Mouse (Mus musculus): Measurements from ENCODE around the gene Sptbn1.
"Not testable (repeated sequence)": the region's sequence is repeated elsewhere in the genome, so short reads cannot be mapped to it uniquely, and the experiment has no call there.

Gene Sptbn1

DNA sequence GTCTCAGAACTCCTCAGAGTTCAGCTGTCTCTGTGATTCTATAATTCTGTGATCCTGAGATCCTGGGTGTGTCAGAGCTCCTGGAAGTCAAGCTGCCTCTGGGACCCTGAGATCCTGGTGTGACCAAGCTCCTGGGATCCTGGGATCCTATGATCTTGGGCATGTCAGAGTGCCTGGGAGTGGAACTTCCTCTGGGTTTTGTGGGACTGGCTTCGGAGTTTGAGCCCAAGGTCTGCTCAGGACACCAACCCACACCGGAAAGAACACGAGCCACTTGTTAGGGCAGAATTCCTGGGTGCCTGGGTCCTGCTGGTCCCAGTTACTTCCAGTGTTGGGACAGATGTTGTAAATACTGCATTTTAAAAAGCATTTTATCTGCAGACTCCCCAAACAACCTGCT lies 12.8 kb downstream of the Sptbn1 start:
- not testable (repeated sequence) for DNase-seq

DNA sequence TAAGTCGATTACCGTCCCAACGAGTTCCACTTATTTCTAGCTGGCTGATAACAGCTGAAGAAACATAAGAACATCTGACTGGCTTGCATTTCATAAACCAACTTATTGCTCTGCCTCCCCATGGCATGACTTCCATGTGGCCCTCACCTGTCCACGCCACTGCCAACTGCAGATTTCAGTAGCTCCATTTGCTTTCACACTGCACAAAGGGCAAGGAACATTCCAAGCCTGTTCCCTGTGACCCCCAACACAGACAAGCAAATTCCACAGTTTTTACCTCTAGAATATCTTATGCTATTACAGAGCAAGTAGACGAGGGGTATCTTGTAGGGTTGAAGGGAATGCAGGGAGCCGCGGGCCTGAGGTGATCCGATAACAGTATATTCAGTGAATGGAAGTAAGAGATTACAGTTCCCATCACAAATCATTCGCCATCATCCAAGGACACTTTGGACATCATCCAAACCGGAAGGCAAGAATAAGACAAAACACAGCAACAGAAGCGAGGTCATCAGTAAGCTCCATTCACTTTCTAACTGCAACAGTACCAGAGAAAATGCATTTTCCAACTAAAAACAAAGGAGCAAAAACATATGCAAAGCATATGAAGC lies 16.6 kb downstream of the Sptbn1 start:
- no peak for DNase-seq

DNA sequence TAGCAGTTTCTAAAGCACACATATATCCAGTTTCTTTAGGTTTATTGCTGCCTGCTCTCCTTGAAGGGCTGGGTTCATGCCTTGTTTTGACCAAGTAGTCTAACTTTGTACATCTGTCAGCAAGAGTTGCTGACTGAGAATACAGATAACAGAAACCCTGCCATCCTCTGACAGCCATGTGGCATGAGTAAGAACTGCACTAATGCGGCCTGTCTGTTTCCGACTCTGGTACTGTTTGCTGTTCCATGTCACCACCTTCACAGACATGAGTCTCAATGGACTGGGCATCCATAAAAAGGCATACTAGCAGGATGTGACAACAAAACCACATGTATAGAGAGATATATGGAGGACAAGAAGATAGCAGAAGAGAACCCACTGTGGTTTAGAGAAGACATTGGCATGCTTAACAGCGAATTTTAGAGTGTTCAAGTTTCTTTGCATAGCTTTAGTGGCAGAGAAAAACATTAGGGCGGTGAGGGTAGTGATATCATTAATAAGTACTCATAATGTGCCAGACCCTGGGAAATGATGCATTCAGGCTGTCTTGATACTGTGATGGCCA lies 18.4 kb downstream of the Sptbn1 start:
- no peak for DNase-seq

DNA sequence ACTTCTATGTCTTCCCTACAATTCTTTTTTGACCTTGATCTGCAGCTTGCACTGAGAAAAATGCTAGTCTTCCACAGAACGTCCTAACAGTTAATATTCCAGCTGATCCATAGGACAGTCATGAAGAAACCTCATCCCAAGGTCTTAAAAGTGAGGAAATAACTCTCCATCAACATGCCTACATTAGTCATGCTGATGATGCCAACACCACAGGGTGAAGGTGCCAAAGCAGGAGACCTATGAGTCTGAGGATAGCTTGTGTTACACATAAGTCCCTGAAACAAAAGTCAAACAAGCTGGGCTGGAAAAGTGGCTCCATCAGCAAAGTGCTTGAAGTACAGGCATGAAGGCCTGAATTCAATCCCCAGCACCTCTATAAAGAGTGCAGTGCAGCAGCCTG lies 20.9 kb downstream of the Sptbn1 start:
- no peak for DNase-seq

DNA sequence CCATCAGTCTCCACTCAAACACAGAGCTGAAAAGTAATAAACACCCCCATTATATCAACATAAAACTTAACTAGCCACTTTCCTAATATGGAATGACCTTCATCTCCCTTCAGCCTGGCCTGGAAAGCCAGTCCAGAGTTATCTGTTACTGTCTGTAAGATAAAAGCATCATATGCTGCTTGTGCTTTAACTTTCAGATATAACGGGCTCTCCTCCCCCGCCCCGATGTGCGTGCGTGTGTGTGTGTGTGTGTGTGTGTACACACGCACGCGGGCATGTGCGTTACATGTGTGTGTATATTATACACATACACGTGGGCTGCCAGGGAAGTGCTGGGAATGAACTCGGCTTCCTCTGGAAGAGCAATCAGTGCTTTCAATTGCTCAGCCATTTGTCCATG lies 21.8 kb downstream of the Sptbn1 start:
- no peak for DNase-seq

DNA sequence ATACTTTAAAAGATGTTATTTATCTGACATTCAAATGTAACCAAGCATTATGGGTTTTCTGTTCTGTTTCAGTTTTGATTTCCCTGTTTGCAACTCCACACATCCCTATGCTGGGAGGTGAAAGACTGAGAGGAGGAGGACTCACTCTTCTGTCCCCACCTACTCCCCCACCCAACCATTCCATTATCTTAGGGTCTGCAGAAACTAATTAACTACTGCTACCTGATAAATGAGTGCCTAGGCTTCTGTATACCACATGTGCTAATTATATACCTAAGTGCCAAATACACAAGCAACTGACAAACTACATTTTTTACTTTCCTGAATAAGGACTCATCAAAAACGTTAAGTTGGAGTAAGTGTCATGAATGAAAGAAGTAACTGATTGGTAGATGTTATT lies 23.8 kb downstream of the Sptbn1 start:
- no peak for DNase-seq

DNA sequence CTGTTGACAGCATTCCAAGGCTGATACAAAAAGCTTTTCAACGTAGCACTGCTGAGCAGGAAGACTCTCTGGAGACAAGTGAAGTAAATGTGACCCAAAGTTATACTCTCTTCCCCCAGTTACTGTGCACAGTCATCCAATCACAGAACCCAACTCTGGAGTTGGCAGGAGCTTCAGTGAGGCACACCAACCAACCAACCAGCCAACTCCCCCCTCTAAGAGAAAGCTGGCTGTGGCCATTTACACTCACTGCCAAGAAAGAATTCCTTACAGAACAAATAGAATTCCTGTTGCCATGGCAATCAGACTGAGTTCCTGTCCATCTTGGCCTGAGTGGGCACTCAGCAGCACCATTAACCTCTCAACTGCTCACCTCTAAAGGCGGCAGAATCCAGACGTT lies 24.4 kb downstream of the Sptbn1 start:
- no peak for DNase-seq

DNA sequence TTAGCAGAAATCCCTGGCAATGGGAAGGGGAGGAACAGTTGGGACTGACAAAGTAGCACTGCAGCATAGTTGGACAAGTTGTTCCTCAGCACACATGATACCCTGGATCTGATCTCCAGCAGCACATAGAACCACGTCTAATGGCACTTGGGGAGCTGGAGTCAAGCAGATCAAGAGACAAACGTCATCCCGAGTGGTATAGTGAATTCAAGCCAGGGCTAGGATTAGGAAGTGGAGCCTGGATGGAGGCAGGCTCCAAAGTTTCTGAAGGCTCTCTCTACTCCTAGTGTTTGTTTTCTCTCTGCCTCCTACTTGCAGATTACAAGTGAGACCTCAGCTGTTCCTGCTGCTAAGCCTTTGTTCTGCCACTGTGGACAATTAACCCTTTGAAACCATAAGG lies 27.1 kb downstream of the Sptbn1 start:
- DNase-seq, result no peak

DNA sequence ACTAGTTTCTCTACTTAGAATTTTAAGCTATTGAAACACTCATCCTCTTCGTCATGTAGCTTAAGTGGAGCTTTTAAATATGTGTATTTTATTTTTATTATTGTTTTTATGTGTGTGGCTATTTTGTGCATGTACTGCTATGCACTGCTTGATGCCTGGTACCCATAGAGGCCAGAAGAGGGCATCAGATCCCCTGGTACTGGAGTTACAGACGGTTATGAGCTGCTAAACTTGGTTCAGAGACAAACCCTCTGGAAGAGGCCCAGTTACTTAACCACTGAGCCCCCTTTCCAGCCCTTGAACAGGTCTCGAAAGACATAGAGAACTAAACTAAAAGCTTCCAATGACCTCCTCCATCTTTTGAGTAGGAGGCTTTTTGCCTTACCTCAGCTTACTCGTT lies 30.0 kb downstream of the Sptbn1 start:
- DNase-seq, result peak; percentile 52

DNA sequence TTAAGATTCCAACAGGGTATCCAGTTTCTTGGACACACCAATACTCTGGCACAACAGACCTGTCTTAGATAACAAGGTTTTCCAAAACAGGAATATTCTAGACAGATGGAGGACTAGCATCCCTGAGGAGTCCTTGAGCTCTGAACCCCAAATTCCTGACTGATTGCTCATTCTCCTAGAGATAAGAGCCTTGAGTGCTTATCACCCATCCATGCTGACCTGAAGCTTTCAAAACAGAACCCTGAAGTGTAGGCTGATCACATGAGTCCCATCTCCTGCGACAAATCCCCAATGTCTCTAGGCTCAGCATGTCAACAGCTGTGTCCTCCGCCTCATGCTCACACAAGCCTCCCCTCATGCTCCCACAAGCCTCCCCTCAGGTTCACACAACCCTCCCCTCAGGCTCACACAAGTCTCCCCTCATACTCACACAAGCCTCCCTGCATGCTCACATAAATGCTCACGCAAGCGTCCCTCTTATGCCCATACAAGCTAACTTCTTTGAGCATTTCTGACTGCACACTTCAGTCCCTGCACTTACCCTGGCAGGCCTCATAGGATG lies 31.2 kb downstream of the Sptbn1 start:
- no peak for DNase-seq

DNA sequence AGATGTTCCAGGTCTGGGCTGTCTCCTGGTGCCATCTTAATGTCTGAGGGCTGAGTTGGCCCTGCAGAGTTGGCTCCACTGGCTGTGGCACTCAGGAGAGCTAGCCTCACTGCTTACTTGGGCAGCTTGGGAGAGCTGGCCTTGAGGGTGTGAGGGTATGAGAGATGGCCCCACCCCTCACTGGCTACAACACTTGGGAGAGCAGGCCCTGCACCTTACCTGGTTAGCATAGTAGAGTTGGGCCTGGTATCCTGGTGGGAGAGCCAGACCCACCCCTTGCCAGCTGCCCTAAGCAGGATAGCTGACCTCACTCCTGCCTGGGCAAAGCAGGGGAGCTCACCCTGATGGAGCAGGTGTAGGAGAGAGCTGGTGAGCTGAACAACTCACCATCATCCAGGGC lies 32.3 kb downstream of the Sptbn1 start:
- DNase-seq, result no peak

DNA sequence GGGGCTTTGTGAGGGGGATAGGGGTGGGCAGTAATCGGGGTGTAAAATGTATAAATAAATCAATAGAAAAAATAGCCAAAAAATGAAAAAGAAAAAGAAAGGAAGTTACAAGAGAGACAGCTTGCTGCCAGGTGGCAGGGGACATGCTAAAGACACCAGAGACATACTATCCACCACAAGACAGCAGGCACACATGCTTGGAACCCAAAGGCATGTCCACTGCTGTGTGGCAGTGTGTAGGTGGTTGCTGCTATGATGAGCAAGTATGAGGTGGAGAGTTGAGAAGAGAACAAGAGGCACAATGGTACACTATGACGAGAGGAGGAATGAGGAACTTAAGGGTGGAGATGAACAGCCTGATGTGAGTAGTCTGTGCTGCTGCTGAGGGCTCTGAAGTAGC lies 32.8 kb downstream of the Sptbn1 start:
- DNase-seq, result no peak

DNA sequence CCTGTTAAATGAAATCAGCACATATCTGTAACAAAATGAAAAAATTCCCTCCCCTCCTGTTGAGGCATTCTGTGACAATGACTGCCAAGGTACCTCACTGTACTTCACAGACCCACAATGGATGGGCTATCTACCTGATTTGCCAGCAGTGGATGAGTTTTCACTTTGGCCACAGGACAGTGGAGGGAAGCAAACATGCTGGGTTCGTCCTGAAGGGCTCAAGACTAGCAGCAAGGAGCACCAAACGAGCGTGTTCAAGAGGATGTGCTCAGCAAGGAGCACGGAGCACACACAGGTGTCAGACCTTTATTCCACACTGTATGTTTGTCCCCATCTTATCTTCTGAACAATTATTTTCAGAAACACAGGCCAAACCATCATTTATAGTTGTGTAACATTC lies 34.0 kb downstream of the Sptbn1 start:
- DNase-seq, result no peak

DNA sequence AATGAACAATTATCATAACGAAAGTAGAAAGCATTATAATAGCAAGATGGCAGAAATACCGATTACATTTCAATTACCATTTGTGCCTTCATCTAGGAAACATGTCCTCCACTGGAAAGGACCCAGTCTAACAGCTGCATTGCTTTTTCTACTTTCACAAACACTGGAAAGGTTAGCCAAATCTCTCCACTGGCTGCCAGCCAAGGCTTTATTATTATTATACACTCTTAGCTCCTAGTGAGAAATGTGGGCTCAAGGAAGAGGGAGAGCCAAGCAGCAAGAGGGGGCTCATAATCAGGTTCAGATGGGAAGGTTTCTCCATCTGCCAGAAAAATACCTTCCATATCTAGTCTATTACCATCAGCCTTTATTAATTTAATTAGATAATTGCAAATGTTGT lies 35.9 kb downstream of the Sptbn1 start:
- DNase-seq, result no peak

DNA sequence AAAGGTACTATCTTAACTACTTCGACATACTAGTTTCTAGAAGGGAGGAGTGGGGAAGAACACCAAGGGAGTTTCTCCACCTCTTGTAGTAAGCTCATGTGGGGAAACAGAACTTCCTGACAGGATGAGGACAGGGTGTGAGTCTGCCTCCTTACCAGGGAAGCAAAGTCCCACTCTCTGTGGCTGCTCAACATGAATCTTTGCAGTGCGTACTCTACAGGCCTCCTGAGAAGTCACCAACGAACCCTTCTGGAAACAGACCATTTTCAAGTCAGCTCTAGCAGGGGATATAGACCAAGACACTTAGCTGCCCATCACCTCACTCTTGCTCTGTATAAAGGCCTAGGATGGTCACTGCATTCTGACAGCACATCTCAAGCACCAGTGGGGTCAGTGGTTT lies 36.6 kb downstream of the Sptbn1 start:
- DNase-seq, result no peak

DNA sequence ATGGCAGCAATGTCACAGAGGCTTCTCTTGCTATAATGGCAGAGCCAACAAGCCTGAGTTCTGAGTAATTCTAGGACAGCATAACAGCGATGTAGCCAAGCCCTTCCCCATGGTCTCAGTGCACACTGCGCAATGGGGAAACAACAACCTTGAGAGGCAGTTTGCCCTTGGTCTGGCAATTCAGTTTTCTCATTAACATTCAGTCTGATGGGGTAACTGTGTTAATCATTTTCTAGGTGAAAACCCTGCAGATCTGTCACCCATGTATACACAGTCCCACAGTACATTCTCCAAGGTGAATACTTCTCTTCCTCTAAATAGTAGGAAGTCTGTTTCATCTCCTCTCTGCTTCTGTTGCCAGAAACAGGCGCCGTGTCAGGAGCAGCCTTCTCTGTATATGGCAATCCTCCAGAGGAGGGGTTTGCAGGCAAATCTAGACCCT lies 37.6 kb downstream of the Sptbn1 start:
- no peak for DNase-seq

DNA sequence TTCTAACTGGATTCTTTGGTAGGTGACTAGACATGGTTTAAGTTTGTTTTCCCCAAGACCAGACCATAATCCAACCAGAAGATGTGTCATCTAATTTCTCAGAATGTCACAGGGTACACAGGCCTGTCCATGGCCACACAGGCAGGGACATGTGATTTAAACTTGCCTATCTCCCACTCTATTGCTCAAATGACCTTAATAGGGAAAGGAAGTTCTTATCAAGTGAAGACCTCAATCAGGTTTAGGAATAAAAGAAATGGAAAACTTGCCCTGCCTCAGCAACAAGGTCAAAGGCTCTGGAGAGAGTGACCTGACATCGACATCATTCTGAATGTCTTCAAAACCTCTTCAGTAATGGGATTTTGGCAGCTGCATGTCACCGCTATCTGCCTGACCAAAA lies 41.2 kb downstream of the Sptbn1 start:
- DNase-seq, result no peak

DNA sequence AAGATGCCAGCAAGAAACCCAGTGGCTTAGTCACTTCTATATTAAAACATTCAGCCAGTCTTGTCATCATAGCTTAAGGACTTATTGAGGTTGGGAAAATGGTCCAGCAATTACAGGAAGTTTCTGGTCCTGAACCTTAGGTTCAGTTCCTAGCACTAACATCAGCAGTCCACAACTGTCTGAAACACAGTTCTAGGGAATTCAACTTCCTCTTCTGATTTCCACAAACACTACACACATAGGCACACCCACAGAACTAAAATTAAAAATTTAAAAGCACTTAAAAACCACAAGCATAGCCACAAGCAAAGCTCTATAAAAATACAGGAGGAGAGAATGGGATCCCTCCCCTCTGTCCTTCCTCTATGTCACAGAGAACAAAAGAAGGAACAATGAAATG lies 43.4 kb downstream of the Sptbn1 start:
- no peak for DNase-seq

DNA sequence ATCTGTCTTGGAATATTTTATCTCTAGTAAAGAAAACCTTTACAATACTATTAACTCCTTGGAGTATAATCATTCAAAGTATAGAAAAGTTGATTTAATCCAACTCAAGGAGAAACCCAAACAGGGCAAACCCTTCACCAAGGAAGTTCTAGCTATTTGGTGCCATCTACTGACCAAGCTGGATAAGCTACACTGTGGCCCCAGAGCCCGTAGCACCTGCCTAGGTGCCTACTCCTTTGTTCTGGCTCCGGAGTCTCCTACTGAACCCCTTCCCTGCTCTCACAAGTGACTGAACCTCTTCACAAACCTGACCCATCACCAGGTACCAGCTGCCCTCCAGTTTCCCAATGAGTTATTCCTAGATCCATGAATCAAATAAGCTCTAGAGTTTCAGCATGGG lies 45.3 kb downstream of the Sptbn1 start:
- peak; percentile 52 for DNase-seq

DNA sequence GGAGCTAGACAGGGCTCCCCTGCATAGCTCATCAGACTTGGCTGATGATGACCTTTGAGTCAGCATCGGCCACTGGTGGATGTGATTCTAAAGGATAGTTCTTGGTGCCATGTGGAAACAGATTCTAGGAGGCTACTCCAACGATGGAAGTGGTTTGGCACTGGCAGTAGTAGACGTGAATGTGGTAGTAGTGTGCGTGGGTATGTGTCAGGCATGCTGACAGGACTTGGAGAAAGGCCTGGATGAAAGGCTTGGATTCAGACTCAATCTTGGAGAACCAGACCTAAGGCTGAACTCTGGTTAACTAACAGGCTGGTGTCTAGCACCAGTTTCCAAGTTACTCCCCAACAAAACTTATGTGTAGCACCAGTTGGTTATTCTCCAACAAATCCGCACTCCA lies 46.9 kb downstream of the Sptbn1 start:
- no peak for DNase-seq

DNA sequence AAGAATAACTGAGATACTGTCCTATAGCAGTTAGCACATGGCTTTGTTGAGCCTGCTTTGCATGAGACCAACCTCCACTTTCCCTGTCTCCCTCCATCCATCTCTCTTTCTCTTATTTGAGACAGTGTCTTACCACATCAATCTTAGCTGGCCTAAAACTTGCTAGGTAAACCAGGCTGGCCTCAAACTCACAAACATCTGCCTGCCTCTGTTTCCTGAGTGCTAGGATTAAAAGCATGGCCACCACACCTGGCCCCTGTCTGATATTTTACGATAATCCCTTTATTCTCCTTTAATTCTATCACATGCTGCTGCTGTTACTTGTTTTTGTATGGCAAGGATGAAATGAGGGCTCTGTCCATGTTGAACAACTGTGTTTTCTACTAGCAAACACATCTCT lies 49.6 kb downstream of the Sptbn1 start:
- no peak for DNase-seq

DNA sequence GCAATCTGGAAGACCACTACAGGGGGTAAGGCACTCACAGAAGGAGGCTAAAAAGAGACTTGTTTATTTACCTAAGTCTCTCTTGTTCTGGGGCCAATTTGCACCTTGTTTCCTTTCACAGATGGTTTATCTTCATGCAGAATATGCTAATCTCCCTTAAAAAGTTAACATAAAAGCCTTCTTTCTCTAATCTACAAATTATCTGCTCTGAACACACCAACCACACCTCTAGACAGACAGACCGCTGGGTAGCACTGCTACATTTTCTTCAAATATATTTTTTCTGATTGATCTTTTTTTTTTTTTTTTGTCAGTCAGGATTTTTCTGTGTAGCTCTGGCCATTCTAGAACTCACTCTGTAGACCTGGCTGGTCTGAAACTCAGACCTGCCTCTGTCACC lies 50.5 kb downstream of the Sptbn1 start:
- DNase-seq, result no peak

DNA sequence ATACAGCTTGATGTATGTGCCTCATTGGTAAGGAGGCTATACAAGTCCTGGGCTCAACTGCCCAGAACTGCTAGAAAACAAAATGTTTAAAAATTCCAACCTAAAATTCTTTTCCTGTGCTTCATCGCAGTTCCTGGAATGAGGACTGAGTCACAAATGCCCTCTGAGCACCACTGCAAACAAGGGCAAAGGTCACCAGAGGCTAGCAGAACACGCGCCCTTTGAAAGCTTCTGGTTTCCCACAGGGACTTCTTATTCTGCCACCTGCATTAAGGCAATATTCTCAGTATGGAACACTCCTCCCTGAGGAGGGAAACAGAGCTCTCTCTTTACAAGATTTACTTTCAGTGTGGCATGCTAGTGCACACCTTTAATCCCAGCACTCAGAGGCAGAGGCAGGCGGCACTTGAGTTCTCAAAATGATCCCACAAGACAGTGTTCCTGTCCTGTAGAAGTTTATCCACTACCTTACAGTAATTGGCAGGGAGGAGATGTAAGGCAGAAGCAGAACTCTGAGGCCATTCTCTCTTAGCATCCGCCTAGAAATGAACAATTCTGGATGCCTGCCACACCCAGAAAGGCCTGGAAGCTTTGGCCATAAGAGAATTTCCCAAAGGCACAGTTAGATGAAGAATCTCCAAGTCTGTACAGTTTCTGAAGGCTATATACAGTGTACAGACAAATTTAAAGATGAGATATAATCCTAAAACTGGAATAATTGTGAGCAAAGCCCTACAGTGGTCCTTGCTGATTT lies 56.1 kb downstream of the Sptbn1 start:
- DNase-seq, result no peak

DNA sequence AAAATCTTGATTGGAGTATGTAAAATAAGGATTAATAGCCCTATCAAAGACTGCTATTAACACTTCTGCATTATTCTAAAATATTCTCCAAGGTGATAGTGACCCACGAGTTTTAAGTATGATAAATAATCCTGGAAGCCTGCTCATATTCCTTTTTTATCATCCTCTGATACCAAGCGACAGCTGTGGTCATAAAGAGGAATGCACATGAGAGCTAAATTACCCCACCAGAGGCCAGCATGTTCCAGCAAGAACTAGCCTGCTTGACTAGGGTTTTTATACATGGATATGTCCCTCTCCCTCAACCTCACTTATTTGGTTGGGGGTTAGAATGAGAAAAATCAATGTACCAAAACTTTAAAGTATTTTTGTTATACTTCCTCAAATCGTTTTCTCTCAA lies 56.8 kb downstream of the Sptbn1 start:
- DNase-seq, result no peak

Data from retina, postnatal 1 day (tissue).